Mouse (Mus musculus): ENCODE data around the gene Tnfsf13.
"Not testable (repeated sequence)": the region's sequence is repeated elsewhere in the genome, so short reads cannot be mapped to it uniquely, and the experiment has no call there.

Tnfsf13 gene

GRCm38 (mm10) chr11:69685526-69686148 lies at the start of gene Tnfsf13:
Gene Tnfsf13, minus strand, starts transcription at chr11:69685784.
- DNase-seq (ENCODE audit: low spot score in 2 of 2): peak; percentile 68 to 84

GRCm38 (mm10) chr11:69731408-69731807 lies 45.8 kb upstream of the Tnfsf13 start:
- DNase-seq (ENCODE audit: low spot score in 2 of 2): not testable (repeated sequence)

- DNase-seq (ENCODE audit: low spot score in 2 of 2): peak in 1 of 2 experiments; percentile 41
These were observed 43.5 kb upstream of the Tnfsf13 start for GRCm38 (mm10) chr11:69729063-69729462.

- DNase-seq (ENCODE audit: low spot score in 2 of 2): no peak
These were observed 40.4 kb upstream of the Tnfsf13 start for GRCm38 (mm10) chr11:69725951-69726350.

- DNase-seq (ENCODE audit: low spot score in 2 of 2): no peak
These were observed 37.5 kb upstream of the Tnfsf13 start for GRCm38 (mm10) chr11:69723074-69723473.

GRCm38 (mm10) chr11:69720852-69721251 lies 35.3 kb upstream of the Tnfsf13 start:
- DNase-seq (ENCODE audit: low spot score in 2 of 2): peak; percentile 10 to 40

- DNase-seq (ENCODE audit: low spot score in 2 of 2): no peak
These were observed 33.8 kb upstream of the Tnfsf13 start for GRCm38 (mm10) chr11:69719423-69719822.

- no peak for DNase-seq (ENCODE audit: low spot score in 2 of 2)
These were observed 33.1 kb upstream of the Tnfsf13 start for GRCm38 (mm10) chr11:69718661-69719060.

GRCm38 (mm10) chr11:69716953-69717352 lies 31.4 kb upstream of the Tnfsf13 start:
- no peak for DNase-seq (ENCODE audit: low spot score in 2 of 2)

GRCm38 (mm10) chr11:69715929-69716328 lies 30.3 kb upstream of the Tnfsf13 start:
- peak; percentile 35 to 63 for DNase-seq (ENCODE audit: low spot score in 2 of 2)

- no peak for DNase-seq (ENCODE audit: low spot score in 2 of 2)
These were observed 29.9 kb upstream of the Tnfsf13 start for GRCm38 (mm10) chr11:69715482-69715881.

- DNase-seq (ENCODE audit: low spot score in 2 of 2): no peak
These were observed 29.2 kb upstream of the Tnfsf13 start for GRCm38 (mm10) chr11:69714636-69715329.

- no peak for DNase-seq (ENCODE audit: low spot score in 2 of 2)
These were observed 27.5 kb upstream of the Tnfsf13 start for GRCm38 (mm10) chr11:69712954-69713672.

GRCm38 (mm10) chr11:69711082-69711481 lies 25.5 kb upstream of the Tnfsf13 start:
- no peak for DNase-seq (ENCODE audit: low spot score in 2 of 2)

- DNase-seq (ENCODE audit: low spot score in 2 of 2): no peak
These were observed 24.9 kb upstream of the Tnfsf13 start for GRCm38 (mm10) chr11:69710470-69710869.

- no peak for DNase-seq (ENCODE audit: low spot score in 2 of 2)
These were observed 24.2 kb upstream of the Tnfsf13 start for GRCm38 (mm10) chr11:69709554-69710446.

GRCm38 (mm10) chr11:69708614-69709265 lies 23.2 kb upstream of the Tnfsf13 start:
- DNase-seq (ENCODE audit: low spot score in 2 of 2): no peak

GRCm38 (mm10) chr11:69707873-69708381 lies 22.3 kb upstream of the Tnfsf13 start:
- DNase-seq (ENCODE audit: low spot score in 2 of 2): no peak

- no peak for DNase-seq (ENCODE audit: low spot score in 2 of 2)
These were observed 21.9 kb upstream of the Tnfsf13 start for GRCm38 (mm10) chr11:69707480-69707847.

GRCm38 (mm10) chr11:69706775-69707479 lies 21.3 kb upstream of the Tnfsf13 start:
- DNase-seq (ENCODE audit: low spot score in 2 of 2): peak in 1 of 2 experiments; percentile 75
